Mouse (Mus musculus) stomach, postnatal 0 days (tissue): ENCODE data around the gene Cdk18. TPM values are rescaled to one million over a fixed set of nuclear protein-coding genes. Genes with fewer than 3 reads are reported as not detected.

Experiments used
- ATAC-seq: fragments of 200-750 bp; cut with Nextera tagmentation; 2 replicates; pipeline ENCODE4 v1.8.0; 2017; ENCODE audit not compliant: low FRiP score, low TSS enrichment
- DNase-seq: peaks from one replicate; pipeline ENCODE4 v3.0.0-alpha.2; 2016; ENCODE audit warnings: low spot score
- H3K27ac ChIP-seq: fragments of 300-500 bp; sonication (generic); replicated peaks from 2 replicates; pipeline ENCODE4 v1.5.1; 2014; ENCODE audit warnings: mild to moderate bottlenecking, control low read depth
- H3K27me3 ChIP-seq: fragments of 300-500 bp; sonication (generic); 2 replicates; pipeline ENCODE4 v1.6.1; 2014; ENCODE audit warnings: low read length; ENCODE audit not compliant: control insufficient read depth, insufficient read depth
- H3K36me3 ChIP-seq: fragments of 300-500 bp; sonication (generic); 2 replicates; pipeline ENCODE4 v1.6.1; 2014; ENCODE audit warnings: low read length, mixed read lengths; ENCODE audit not compliant: control insufficient read depth, insufficient read depth
- H3K4me1 ChIP-seq: fragments of 300-500 bp; sonication (generic); replicated peaks from 2 replicates; pipeline ENCODE4 v1.6.1; 2014; ENCODE audit warnings: antibody characterized with exemption; ENCODE audit not compliant: control insufficient read depth, insufficient read depth
- H3K4me2 ChIP-seq: fragments of 300-500 bp; sonication (generic); replicated peaks from 2 replicates; pipeline ENCODE4 v1.6.1; 2014; ENCODE audit warnings: low read depth, mild to moderate bottlenecking, control low read depth, moderate library complexity
- H3K4me3 ChIP-seq: fragments of 300-500 bp; sonication (generic); 2 replicates; pipeline ENCODE4 v1.5.1; 2014; ENCODE audit warnings: low read depth, low read length, control low read depth
- H3K9ac ChIP-seq: fragments of 300-500 bp; sonication (generic); 2 replicates; pipeline ENCODE4 v1.6.1; 2014; ENCODE audit warnings: mild to moderate bottlenecking, low read length, control low read depth, mixed read lengths
- H3K9me3 ChIP-seq: fragments of 300-500 bp; sonication (generic); 2 replicates; pipeline ENCODE4 v1.6.1; 2016; ENCODE audit warnings: low read length; ENCODE audit not compliant: control insufficient read depth
- CTCF ChIP-seq: IDR thresholded peaks from 2 replicates; pipeline ENCODE4 v1.5.1; 2016; ENCODE audit warnings: antibody characterized with exemption, low read depth, mild to moderate bottlenecking, moderate library complexity
- EP300 ChIP-seq: optimal IDR thresholded peaks from 2 replicates; pipeline ENCODE3; 2016; ENCODE audit warnings: antibody characterized with exemption
- WGBS: fragments of 180-500 bp; shearing (Covaris S2); extraction: QIAGEN DNeasy Blood & Tissue Kit; methylation state at CpG from one replicate; pipeline ENCODE4 v1.1.7; 2014; 5-methylcytosine and 5-hydroxymethylcytosine counted together
- polyA plus RNA-seq: library from polyadenylated mRNA; unstranded; fragments of >200 nt; fragmentation: Nextera tagmentation; extraction: Ambion mirVana; gene quantifications from 2 replicates; pipeline ENCODE4 v1.2.1, GENCODE M21; 2015

Cdk18 gene
- polyA plus RNA-seq, 1 experiment from 2014 or later = 9.7 TPM

DNA sequence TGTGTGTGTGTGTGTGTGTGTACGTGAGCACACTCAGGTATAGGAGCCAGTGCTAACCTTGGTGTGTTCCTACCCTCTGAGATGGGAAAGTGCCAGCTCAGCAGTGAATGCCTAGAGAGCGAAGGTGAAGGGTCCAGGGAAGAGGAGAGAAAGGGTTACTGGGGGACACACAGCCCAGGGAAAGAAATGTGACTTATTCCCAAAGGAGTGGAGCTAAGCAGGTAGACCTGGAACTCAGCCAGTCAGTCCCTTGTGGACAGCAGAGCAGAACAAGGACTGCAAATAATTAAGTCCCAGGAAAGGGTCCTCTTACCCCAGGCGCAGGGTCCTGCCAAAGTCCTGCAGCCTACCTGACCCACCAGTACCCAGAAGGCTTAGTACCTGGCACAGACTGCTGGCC lies 2.6 kb downstream of the Cdk18 start:
- TF ChIP-seq EP300 (no peak), CTCF (no peak)
- no peaks in the 10 kb centered on the region for H3K27me3 ChIP-seq
- no peak overlapping the region for H3K9ac ChIP-seq
- 89% methylated on average over 3 of the region's 3 CpGs for WGBS
- no peak overlapping the region for H3K4me3 ChIP-seq
- H3K27ac ChIP-seq = no peak overlapping the region
- H3K4me2 ChIP-seq = no peak overlapping the region
- H3K4me1 ChIP-seq = peaks cover 11% of the 10 kb centered on the region; the same call in 1 of the 2 replicates
- no peaks in the 10 kb centered on the region for H3K36me3 ChIP-seq
- DNase-seq (no peak), ATAC-seq (no peak)
- H3K9me3 ChIP-seq = no peaks in the 10 kb centered on the region

DNA sequence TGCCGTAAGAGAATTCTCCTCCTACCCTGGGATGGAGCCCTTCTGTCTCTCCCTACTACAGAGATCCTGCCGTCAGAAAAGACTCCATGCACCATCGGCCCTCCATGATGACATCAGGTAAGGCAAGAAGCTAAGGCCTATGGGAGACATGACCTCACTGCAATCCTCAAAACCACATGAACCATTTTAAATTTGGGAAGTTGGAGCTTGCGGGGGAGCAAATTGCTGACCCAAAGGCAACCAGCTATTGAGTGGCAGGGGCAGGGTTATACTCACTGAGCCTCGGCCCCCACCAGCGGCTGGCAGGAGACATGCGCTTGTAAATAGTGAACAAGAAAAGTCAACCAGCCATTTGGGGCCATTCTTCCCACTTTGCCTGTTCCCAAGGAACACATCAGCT lies 3.9 kb downstream of the Cdk18 start:
- no peak overlapping the region for H3K4me3 ChIP-seq
- ATAC-seq (no peak), DNase-seq (no peak)
- no peak overlapping the region for H3K4me2 ChIP-seq
- H3K4me1 ChIP-seq = peaks cover 11% of the 10 kb centered on the region; the same call in 1 of the 2 replicates
- H3K36me3 ChIP-seq = no peaks in the 10 kb centered on the region
- H3K9me3 ChIP-seq = no peaks in the 10 kb centered on the region
- no peak overlapping the region for H3K27ac ChIP-seq
- no peaks in the 10 kb centered on the region for H3K27me3 ChIP-seq
- TF ChIP-seq CTCF (no peak), EP300 (no peak)
- no peak overlapping the region for H3K9ac ChIP-seq
- WGBS = 87% methylated on average over 7 of the region's 7 CpGs

DNA sequence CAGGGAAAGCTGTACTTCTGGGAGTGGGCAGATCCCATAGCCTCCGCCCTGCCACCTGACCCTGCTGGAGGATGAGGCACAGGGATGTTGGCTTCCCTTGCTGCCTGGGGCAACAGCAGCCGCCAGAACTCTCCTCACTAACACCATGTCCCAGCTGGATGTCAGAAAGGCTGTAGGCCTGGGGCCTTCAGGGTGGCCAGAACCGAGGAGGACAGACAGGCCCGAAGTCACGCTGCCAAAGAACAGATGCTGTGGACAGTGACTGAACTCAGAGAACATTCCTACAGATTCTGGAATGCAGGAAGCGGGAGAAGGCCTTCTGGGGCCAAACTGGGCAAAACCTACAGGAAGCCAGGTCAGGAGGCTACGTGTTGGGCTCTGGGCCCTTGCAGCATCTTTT lies 11.2 kb downstream of the Cdk18 start:
- Histone ChIP-seq H3K4me2 (no peak overlapping the region), H3K4me1 (peaks cover 3% of the 10 kb centered on the region; the same call in 1 of the 2 replicates), H3K27me3 (no peaks in the 10 kb centered on the region), H3K4me3 (no peak overlapping the region), H3K9me3 (no peaks in the 10 kb centered on the region), H3K27ac (0 out of 2 replicates have a peak overlapping the region, but pooled peaks have one; percentile 4), H3K9ac (no peak overlapping the region), H3K36me3 (no peaks in the 10 kb centered on the region)
- no peak for ATAC-seq
- TF ChIP-seq CTCF (no peak), EP300 (no peak)
- DNase-seq = no peak
- WGBS = 56% methylated on average over 7 of the region's 7 CpGs

DNA sequence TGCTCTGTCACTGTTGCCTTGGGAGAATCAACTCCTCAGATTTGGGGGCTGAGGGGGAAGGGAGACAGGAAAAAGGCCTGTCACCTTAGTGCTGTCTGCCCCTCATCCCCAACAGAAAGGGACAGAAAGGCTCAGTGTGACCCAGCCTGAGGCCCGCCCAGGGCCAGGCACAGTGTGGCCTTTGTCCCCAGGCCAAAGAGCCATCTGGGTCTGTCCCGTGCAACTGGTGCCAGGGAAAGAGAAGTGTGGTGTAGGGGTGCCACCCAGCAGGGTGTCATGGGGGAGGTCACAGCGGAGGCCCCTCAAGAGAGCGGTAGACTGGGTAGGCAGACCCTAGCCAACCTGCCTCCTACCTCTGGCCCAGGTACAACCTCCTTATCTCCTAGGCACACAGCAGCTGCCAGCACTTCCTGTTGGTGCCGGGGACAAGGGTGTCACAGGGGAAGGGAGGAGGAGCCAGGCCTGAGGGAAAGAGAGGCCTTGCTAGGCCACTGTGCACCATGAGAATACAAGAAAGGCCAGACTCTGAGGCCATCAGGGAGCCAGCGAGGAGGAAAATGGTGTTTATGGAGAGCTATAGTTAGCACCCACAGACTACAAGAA lies 13.6 kb downstream of the Cdk18 start:
- peak; percentile 85 for ATAC-seq

DNA sequence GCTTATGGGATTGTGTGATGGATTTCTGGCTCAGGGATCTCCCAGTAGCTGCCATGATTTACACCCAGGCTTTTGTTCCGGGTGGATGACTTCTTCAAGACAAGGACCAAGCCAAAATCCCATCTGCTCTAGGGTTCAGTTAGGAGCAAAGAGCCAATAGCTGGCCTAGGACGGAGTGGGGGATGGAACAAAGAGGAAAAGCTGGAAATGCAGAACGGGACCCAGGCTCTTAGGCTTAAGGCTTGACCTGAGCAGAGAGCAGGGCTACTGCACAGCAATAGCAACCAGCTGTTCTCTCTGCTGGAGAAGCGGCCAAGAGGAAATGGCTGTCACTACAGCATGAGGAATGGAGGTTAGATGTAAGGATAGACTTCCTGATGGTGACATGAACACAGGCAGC lies 14.2 kb downstream of the Cdk18 start:
- DNase-seq (no peak), ATAC-seq (no peak; the same call in 1 of the 2 replicates)
- TF ChIP-seq EP300 (no peak), CTCF (no peak)
- no peak overlapping the region for H3K4me2 ChIP-seq
- 49% methylated on average over 4 of the region's 4 CpGs for WGBS
- H3K4me1 ChIP-seq = no peaks in the 10 kb centered on the region
- no peak overlapping the region for H3K4me3 ChIP-seq
- H3K36me3 ChIP-seq = no peaks in the 10 kb centered on the region
- H3K9ac ChIP-seq = no peak overlapping the region
- no peak overlapping the region for H3K27ac ChIP-seq
- H3K9me3 ChIP-seq = no peaks in the 10 kb centered on the region
- H3K27me3 ChIP-seq = no peaks in the 10 kb centered on the region

More for the DNA sequence above, 13.6 kb downstream of the Cdk18 start:
- peak overlapping the region; percentile 83 for H3K27ac ChIP-seq
- H3K4me2 ChIP-seq = no peak overlapping the region
- no peak overlapping the region for H3K9ac ChIP-seq
- no peaks in the 10 kb centered on the region for H3K9me3 ChIP-seq
- no peaks in the 10 kb centered on the region for H3K4me1 ChIP-seq
- no peak for TF ChIP-seq CTCF
- no peak for TF ChIP-seq EP300
- no peak overlapping the region for H3K4me3 ChIP-seq
- peak; percentile 86 for DNase-seq
- WGBS = 57% methylated on average over 6 of the region's 6 CpGs
- no peaks in the 10 kb centered on the region for H3K36me3 ChIP-seq
- H3K27me3 ChIP-seq = no peaks in the 10 kb centered on the region

DNA sequence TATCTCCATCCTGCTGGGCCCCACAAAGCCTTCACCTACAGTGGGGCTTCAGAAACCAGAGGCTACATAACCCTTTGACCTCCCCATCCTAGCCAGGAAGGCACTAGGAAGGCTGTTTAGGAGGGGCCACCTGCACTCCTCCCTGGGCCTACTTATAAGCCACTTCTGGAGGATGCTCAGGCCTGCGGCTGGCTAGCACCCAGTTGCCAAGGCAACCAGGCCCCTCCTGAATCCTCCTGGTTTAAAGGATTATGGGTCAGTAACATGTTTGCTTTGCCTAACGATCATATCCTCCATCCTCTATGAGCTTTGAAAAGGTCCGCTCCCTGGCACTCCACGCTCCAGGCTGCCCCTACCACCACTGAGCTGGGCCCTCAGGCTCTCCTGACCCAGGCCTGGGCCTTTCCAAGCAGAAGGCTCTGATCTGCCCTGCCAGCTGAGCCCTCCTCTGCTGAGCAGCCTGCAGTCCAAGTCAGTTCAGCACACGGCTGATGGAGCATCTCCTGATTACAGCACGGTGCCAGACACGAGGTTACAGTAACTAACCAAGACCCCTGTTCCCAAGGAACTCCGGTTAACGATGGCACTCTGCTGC lies 16.0 kb downstream of the Cdk18 start:
- DNase-seq = no peak
- H3K9ac ChIP-seq = no peak overlapping the region
- no peaks in the 10 kb centered on the region for H3K36me3 ChIP-seq
- no peak overlapping the region for H3K4me3 ChIP-seq
- TF ChIP-seq EP300 = no peak
- no peak for TF ChIP-seq CTCF
- ATAC-seq = no peak
- WGBS = 72% methylated on average over 9 of the region's 9 CpGs
- H3K4me2 ChIP-seq = no peak overlapping the region
- no peaks in the 10 kb centered on the region for H3K27me3 ChIP-seq
- H3K27ac ChIP-seq = no peak overlapping the region
- H3K4me1 ChIP-seq = no peaks in the 10 kb centered on the region
- H3K9me3 ChIP-seq = no peaks in the 10 kb centered on the region
